Mouse (Mus musculus): ENCODE data around the gene Rbbp8nl. TPM values are rescaled to one million over a fixed set of nuclear protein-coding genes. Genes with fewer than 3 reads are reported as not detected.

The Rbbp8nl gene
- total and polyA plus RNA-seq, 2 experiments from 2014 or later: not detected

- peak overlapping the region; percentile 24 for H3K27ac ChIP-seq (ENCODE audit: low read depth)
- 44% methylated on average over 6 of the region's 6 CpGs for WGBS
- no peak overlapping the region for H3K9ac ChIP-seq (replicated peaks; ENCODE audit: low read depth, low read length)
- H3K4me3 ChIP-seq (ENCODE audit: low read depth, low read length): no peak overlapping the region
- no peaks in the 10 kb centered on the region for H3K9me3 ChIP-seq (replicated peaks; ENCODE audit: control insufficient read depth, low read length)
- no peak for ATAC-seq (ENCODE audit: insufficient read depth, low read depth)
- no peak for DNase-seq (ENCODE audit: low spot score)
- peak overlapping the region; percentile 51; the same call in 1 of the 2 replicates for H3K4me2 ChIP-seq (ENCODE audit: low read depth, low read length)
- H3K36me3 ChIP-seq (replicated peaks; ENCODE audit: control insufficient read depth, insufficient read depth, low read length): no peaks in the 10 kb centered on the region
- H3K4me1 ChIP-seq (ENCODE audit: control insufficient read depth, insufficient read depth): peaks cover 46% of the 10 kb centered on the region
- peaks cover 14% of the 10 kb centered on the region; the same call in 1 of the 2 replicates for H3K27me3 ChIP-seq (ENCODE audit: control insufficient read depth, insufficient read depth, low read length)
- no peak for TF ChIP-seq CTCF (IDR thresholded peaks at IDR 0.05; ENCODE audit: low read depth)
- TF ChIP-seq EP300 (IDR thresholded peaks at IDR 0.05; ENCODE audit: low read depth): no peak
Observed at GRCm38 (mm10) chr2:180228060-180228458, 61.6 kb downstream of the Rbbp8nl start.

Small RNA genes within 50 kb of the gene (microRNA-seq; reads per million reads assigned to microRNA genes)
- gene Mir3091: not detected

Other genes starting within 250 kb of the Rbbp8nl start
- gene Psma7, start 247.4 kb downstream of the Rbbp8nl start, total RNA-seq (2014; rRNA removed; ENCODE audit: low replicate concordance): 163 and 234 TPM in 2 replicates
- gene Psma7, start 247.4 kb downstream of the Rbbp8nl start, polyA plus RNA-seq (2015; fragmentation: Nextera tagmentation; extraction: Ambion mirVana): 457 and 460 TPM in 2 replicates
- 3.3 and 5.3 TPM in 2 replicates for gene Ss18l1, start 247.4 kb downstream of the Rbbp8nl start, total RNA-seq (2014; rRNA removed; ENCODE audit: low replicate concordance)
- 2.2 and 2.3 TPM in 2 replicates for gene Ss18l1, start 247.4 kb downstream of the Rbbp8nl start, polyA plus RNA-seq (2015; fragmentation: Nextera tagmentation; extraction: Ambion mirVana)
- gene Mtg2, start 219.3 kb downstream of the Rbbp8nl start, total RNA-seq (2014; rRNA removed; ENCODE audit: low replicate concordance): 15.7 and 33.9 TPM in 2 replicates
- 21.3 and 22.9 TPM in 2 replicates for gene Mtg2, start 219.3 kb downstream of the Rbbp8nl start, polyA plus RNA-seq (2015; fragmentation: Nextera tagmentation; extraction: Ambion mirVana)
- not detected in 2 replicates for gene Hrh3, start 185.4 kb downstream of the Rbbp8nl start, total RNA-seq (2014; rRNA removed; ENCODE audit: low replicate concordance)
- gene Hrh3, start 185.4 kb downstream of the Rbbp8nl start, polyA plus RNA-seq (2015; fragmentation: Nextera tagmentation; extraction: Ambion mirVana): not detected in 2 replicates
- gene Osbpl2, start 170.6 kb downstream of the Rbbp8nl start, total RNA-seq (2014; rRNA removed; ENCODE audit: low replicate concordance): 22.0 and 30.2 TPM in 2 replicates
- 32.4 and 34.4 TPM in 2 replicates for gene Osbpl2, start 170.6 kb downstream of the Rbbp8nl start, polyA plus RNA-seq (2015; fragmentation: Nextera tagmentation; extraction: Ambion mirVana)
- gene Adrm1, start 118.4 kb downstream of the Rbbp8nl start, total RNA-seq (2014; rRNA removed; ENCODE audit: low replicate concordance): 74.5 and 115 TPM in 2 replicates
- 130 and 156 TPM in 2 replicates for gene Adrm1, start 118.4 kb downstream of the Rbbp8nl start, polyA plus RNA-seq (2015; fragmentation: Nextera tagmentation; extraction: Ambion mirVana)
- 69.6 and 95.7 TPM in 2 replicates for gene Lama5, start 64.0 kb downstream of the Rbbp8nl start, total RNA-seq (2014; rRNA removed; ENCODE audit: low replicate concordance)
- gene Lama5, start 64.0 kb downstream of the Rbbp8nl start, polyA plus RNA-seq (2015; fragmentation: Nextera tagmentation; extraction: Ambion mirVana): 16.6 and 16.9 TPM in 2 replicates
- 706 and 957 TPM in 2 replicates for gene Rps21, start 32.5 kb downstream of the Rbbp8nl start, total RNA-seq (2014; rRNA removed; ENCODE audit: low replicate concordance)
- gene Rps21, start 32.5 kb downstream of the Rbbp8nl start, polyA plus RNA-seq (2015; fragmentation: Nextera tagmentation; extraction: Ambion mirVana): 356 and 378 TPM in 2 replicates
- gene Cables2, start 16.4 kb downstream of the Rbbp8nl start, total RNA-seq (2014; rRNA removed; ENCODE audit: low replicate concordance): 14.6 and 15.3 TPM in 2 replicates
- gene Cables2, start 16.4 kb downstream of the Rbbp8nl start, polyA plus RNA-seq (2015; fragmentation: Nextera tagmentation; extraction: Ambion mirVana): 6.2 and 6.5 TPM in 2 replicates
- gene Gata5, start 44.8 kb upstream of the Rbbp8nl start, total RNA-seq (2014; rRNA removed; ENCODE audit: low replicate concordance): 2.7 and 5.7 TPM in 2 replicates
- 1.2 and 1.8 TPM in 2 replicates for gene Gata5, start 44.8 kb upstream of the Rbbp8nl start, polyA plus RNA-seq (2015; fragmentation: Nextera tagmentation; extraction: Ambion mirVana)
- gene Slco4a1, start 166.4 kb upstream of the Rbbp8nl start, total RNA-seq (2014; rRNA removed; ENCODE audit: low replicate concordance): 0.50 TPM in 1 of 2 replicates, not detected in the other
- not detected in 2 replicates for gene Slco4a1, start 166.4 kb upstream of the Rbbp8nl start, polyA plus RNA-seq (2015; fragmentation: Nextera tagmentation; extraction: Ambion mirVana)
- gene Ntsr1, start 210.1 kb upstream of the Rbbp8nl start, total RNA-seq (2014; rRNA removed; ENCODE audit: low replicate concordance): 0.08 and 1.1 TPM in 2 replicates
- gene Ntsr1, start 210.1 kb upstream of the Rbbp8nl start, polyA plus RNA-seq (2015; fragmentation: Nextera tagmentation; extraction: Ambion mirVana): 0.40 and 0.75 TPM in 2 replicates

All from heart, postnatal 0 days (tissue).